Mouse (Mus musculus) limb, embryonic 10.5 days (tissue): ENCODE measurements at regions not wholly inside any gene's neighbourhood (a gene's known extent, or its start where the extent isn't known, plus 50 kb on each side); places are given as distances from the start of the nearest gene placed in this dataset.

Source experiments
- DNase-seq: peaks from one replicate; pipeline ENCODE4 v3.0.0-alpha.2; 2017; ENCODE audit warnings: low spot score
- H3K27ac ChIP-seq: fragments of 300-500 bp; sonication (generic); 2 replicates; pipeline ENCODE4 v1.5.1; 2016; ENCODE audit warnings: mild to moderate bottlenecking
- H3K27me3 ChIP-seq: fragments of 300-500 bp; sonication (generic); 2 replicates; pipeline ENCODE4 v1.6.1; 2016; ENCODE audit warnings: low read depth, mild to moderate bottlenecking; ENCODE audit not compliant: poor library complexity, severe bottlenecking
- H3K36me3 ChIP-seq: fragments of 300-500 bp; sonication (generic); 2 replicates; pipeline ENCODE4 v1.6.1; 2016; ENCODE audit warnings: mild to moderate bottlenecking, moderate library complexity
- H3K4me1 ChIP-seq: fragments of 300-500 bp; sonication (generic); 2 replicates; pipeline ENCODE4 v1.6.1; 2016
- H3K4me3 ChIP-seq: fragments of 300-500 bp; sonication (generic); 2 replicates; pipeline ENCODE4 v1.5.1; 2016; ENCODE audit warnings: mild to moderate bottlenecking, moderate library complexity
- H3K9me3 ChIP-seq: fragments of 300-500 bp; sonication (generic); replicated peaks from 2 replicates; pipeline ENCODE4 v1.6.1; 2016; ENCODE audit warnings: mild to moderate bottlenecking
- WGBS: fragments of 180-500 bp; shearing (Covaris S2); methylation state at CpG from one replicate; pipeline ENCODE4 v1.1.7; 2016; 5-methylcytosine and 5-hydroxymethylcytosine counted together

DNA sequence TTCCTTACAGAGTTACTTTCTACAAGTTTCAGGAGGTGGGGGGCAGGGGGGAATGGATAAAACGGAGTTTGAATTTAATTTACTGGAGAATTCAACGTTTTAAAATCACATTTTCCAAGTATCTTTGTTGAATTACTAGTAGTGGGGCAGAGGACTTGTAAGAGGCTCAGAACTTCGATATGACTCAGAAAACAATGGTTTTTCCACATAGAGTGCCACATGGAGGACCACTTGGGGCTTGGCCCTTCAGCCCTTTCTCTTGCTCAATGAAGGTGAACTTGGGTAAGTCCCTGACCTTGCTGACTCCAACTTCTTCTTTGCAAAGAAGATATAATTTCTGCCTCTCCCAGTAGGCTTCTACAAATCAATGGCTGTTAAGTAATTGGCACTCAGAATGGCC lies 99.8 kb downstream of the Etaa1 start:
- H3K27me3 ChIP-seq = no peaks in the 10 kb centered on the region
- no peaks in the 10 kb centered on the region for H3K36me3 ChIP-seq
- no peak overlapping the region for H3K27ac ChIP-seq
- DNase-seq = no peak
- no peaks in the 10 kb centered on the region for H3K9me3 ChIP-seq
- no peak overlapping the region for H3K4me3 ChIP-seq
- WGBS = 72% methylated on average over 3 of the region's 3 CpGs
- 0 out of 2 replicates have a peak, but pooled peaks cover 6% of the 10 kb centered on the region for H3K4me1 ChIP-seq

DNA sequence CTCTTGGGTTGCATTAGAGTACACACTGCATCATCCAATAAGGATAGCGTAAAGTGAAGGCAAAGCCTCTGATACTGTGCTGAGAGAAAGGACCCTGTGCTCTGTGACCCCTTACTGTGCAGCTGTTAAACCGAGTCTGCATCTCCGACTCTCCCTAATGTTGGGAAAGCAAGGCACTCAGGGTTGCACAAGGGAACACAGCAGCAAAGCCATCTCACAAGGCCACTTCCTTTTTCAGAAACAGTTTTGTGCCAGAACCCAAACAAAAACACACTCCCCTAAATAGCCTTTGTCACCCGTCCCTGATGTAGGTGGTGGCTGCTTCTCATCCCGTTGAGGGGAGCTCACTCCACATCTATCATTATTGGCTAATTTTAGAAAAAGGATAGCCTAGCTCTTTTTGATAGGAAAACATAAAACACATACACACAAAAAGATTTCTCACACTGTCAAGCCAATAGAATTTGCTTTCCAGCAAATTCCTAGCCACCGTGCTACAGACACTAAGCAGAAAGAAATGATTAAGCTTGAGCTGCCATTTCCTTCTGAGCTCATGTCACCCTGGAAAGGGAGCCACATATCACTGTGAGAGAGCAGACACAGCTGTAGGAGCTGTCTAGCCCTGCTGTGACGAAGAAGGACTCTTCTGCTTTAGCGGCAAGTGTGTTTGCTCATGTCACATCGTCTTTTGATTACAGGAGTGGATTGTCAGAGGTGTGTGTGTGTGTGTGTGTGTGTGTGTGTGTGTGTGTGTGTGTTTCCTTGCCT lies 94.1 kb downstream of the Etaa1 start:
- no peak for DNase-seq

DNA sequence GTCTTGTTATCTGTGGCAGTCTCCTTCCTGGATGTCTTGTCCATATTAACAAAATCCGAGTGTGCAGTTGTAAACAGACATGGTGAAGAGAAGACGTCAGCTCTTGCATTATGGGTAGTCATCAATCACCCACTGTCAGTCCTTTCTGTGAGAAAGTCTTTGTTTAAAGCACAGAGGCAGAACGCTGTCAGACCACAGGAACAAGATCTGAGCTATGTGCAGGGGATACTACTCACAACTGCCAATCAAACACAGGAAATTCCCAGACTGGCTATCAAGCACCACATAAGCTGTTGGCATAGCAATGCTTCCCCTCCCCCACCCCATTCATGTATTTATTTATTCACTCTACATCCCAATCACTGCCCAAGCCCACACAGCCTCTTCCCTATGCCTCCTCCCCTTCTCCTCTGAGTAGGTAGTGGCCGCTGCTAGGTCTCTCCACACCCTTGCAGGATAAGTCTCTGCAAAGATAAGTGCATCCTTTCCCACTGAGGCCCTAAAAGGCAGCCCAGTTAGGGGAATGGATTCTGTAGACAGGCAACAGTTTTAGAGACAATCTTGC lies 88.8 kb downstream of the Etaa1 start:
- H3K36me3 ChIP-seq = no peaks in the 10 kb centered on the region
- H3K9me3 ChIP-seq = no peaks in the 10 kb centered on the region
- DNase-seq = no peak
- H3K4me1 ChIP-seq = peaks cover 5% of the 10 kb centered on the region; the same call in 1 of the 2 replicates
- no peak overlapping the region for H3K4me3 ChIP-seq
- H3K27me3 ChIP-seq = no peaks in the 10 kb centered on the region
- WGBS = 47% methylated on average over 4 of the region's 4 CpGs
- H3K27ac ChIP-seq = no peak overlapping the region

More for the DNA sequence above, 94.1 kb downstream of the Etaa1 start:
- WGBS = 53% methylated on average over 9 of the region's 9 CpGs
- H3K27me3 ChIP-seq = no peaks in the 10 kb centered on the region
- H3K27ac ChIP-seq = no peak overlapping the region
- no peaks in the 10 kb centered on the region for H3K36me3 ChIP-seq
- no peaks in the 10 kb centered on the region; the same call in 1 of the 2 replicates for H3K4me1 ChIP-seq
- H3K4me3 ChIP-seq = no peak overlapping the region
- H3K9me3 ChIP-seq = no peaks in the 10 kb centered on the region

DNA sequence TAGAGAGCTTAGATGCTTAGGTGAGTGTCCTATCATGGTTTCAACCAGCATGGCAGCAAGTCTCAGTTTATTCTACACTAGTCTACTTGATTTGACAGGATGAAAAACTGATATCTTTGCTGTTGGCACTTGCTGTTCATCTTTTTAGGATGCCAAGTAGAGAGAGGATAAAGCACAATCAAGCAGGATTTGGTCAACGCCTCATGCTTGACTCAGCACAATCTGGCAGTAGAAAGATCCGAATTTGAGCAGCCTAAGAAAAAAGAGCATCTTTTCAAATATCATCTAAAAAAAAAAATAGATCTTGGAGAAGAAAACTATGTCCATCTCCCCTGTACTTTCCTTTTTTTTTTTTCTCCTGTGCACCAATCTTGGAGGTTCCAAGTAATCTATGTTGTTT lies 83.0 kb downstream of the Etaa1 start:
- H3K4me3 ChIP-seq = no peak overlapping the region
- 86% methylated on average over 2 of the region's 2 CpGs for WGBS
- H3K27ac ChIP-seq = no peak overlapping the region
- no peak for DNase-seq
- no peaks in the 10 kb centered on the region for H3K4me1 ChIP-seq
- no peaks in the 10 kb centered on the region for H3K27me3 ChIP-seq
- H3K9me3 ChIP-seq = no peaks in the 10 kb centered on the region
- H3K36me3 ChIP-seq = no peaks in the 10 kb centered on the region

DNA sequence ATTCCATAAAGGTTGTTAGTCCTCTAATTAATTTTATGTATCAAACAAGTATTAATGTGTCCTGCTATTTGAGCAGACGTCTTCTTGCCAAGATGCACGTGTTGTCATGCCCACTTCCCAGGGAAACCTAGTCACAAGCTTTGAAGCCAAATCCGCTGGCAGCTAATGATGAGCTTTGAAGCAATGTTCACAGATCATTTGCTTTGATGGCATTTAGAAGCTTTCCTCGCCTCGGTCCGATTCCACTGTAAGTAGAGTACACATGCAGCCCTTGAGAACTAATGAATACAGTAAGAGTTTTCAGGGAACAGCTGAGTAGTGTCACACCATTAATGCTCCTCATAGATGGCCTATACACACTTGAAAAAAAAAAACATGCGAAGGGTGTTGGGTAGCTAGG lies 81.8 kb downstream of the Etaa1 start:
- no peaks in the 10 kb centered on the region for H3K27me3 ChIP-seq
- H3K4me3 ChIP-seq = no peak overlapping the region
- 66% methylated on average over 7 of the region's 7 CpGs for WGBS
- DNase-seq = no peak
- no peaks in the 10 kb centered on the region for H3K4me1 ChIP-seq
- no peaks in the 10 kb centered on the region for H3K9me3 ChIP-seq
- no peaks in the 10 kb centered on the region for H3K36me3 ChIP-seq
- no peak overlapping the region for H3K27ac ChIP-seq

DNA sequence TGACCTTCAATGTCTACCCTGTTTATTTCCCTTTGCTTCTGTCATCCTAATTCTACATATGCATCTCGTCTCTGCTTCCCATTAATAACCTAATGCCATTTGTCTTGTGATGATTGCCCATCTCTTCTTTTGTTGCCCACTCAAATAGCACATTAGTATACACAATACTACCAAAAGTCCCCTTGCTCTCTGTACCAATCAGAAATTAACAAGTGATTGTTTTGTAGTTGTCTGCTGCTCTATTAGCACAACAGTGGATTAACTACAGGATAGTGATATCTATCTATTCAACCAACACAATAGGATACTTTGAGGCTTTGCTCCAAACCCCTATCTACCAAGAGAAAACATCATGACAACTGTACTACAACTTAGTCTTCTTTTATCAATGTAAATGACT lies 70.4 kb downstream of the Etaa1 start:
- H3K36me3 ChIP-seq = no peaks in the 10 kb centered on the region
- H3K27ac ChIP-seq = no peak overlapping the region
- DNase-seq = no peak
- no peaks in the 10 kb centered on the region for H3K27me3 ChIP-seq
- no peak overlapping the region for H3K4me3 ChIP-seq
- WGBS = 88% methylated on average over 1 of the region's 1 CpGs
- H3K4me1 ChIP-seq = no peaks in the 10 kb centered on the region
- no peaks in the 10 kb centered on the region for H3K9me3 ChIP-seq
